In the genomic region with DNA sequence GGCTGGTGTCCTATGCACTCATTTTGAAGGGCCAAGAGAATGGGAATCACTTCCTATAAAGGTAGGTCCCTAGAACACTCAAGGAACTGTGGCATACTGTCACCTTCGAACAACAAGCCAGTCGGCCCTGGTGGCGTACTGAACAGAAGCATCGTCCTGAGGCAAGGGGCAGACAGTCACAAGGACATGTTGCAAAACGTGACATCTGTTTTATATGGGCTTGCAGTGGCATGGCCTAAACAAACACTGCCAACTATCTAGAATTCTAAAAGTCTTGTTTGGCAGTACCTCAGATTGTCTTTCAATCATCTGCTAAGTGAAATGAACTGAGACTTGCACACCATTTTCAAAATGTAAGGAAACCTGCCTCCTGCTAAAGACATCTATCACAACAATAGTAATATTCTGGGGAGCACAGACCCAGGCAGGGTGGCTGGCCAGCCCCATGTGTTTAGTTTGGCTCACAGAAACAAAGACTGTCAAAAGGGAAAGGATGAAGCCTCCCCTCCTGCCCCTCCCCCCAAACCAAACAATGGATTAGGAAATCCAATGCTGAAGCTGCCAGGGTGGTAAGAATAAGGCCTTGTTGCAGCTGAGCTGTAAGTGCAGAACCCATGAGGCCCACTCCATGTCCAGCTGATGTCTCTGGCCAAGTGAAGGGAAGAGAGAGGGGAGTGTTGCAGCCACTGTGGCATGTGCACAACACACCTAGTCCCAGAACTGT, we compare ENCODE assay signal across 9 mouse cellular contexts. TPM values are rescaled to one million over a fixed set of nuclear protein-coding genes. Genes with fewer than 3 reads are reported as not detected.
DNase-seq lines count a peak whose midpoint lies in the region; ATAC-seq and TF ChIP-seq lines count a peak whose summit lies in the region.
"Had no signal": no experiment of that assay in that cellular context is flagged by ENCODE, and none has a peak within 500 bp of the region (broad histone marks: within the 10 kb centered on the region; RNA-seq: fewer than 3 reads in every experiment).

No protein-coding gene starts in this region.

- H3K4me3 ChIP-seq in forebrain, embryonic 14.5 days (ENCODE audit: low read depth, low read length) = no peak overlapping the region
- no peak overlapping the region for H3K4me3 ChIP-seq in forebrain, embryonic 11.5 days (ENCODE audit: low read depth, low read length)
- H3K4me3 ChIP-seq in liver, postnatal 0 days (ENCODE audit: low read depth, low read length) = no peak overlapping the region

- no peak for TF ChIP-seq CTCF in liver, postnatal 0 days (IDR thresholded peaks at IDR 0.05; ENCODE audit: low read depth)

- intact Hi-C loops in heart, postnatal 10 days (cut with DNase I) = no loop called here

- peak; percentile 51 for DNase-seq in forebrain, embryonic 14.5 days (ENCODE audit: low spot score)
- no peak for DNase-seq in forebrain, embryonic 11.5 days (ENCODE audit: low spot score)
- DNase-seq in embryo, embryonic 10.5 days (ENCODE audit: low spot score) = peak; percentile 71
- peak; percentile 51 to 58 for DNase-seq in heart, postnatal 10 days
- DNase-seq in liver, postnatal 0 days = peak; percentile 50
- peak; percentile 18 for DNase-seq in yolk sac, embryonic 10.5 days (ENCODE audit: low spot score)

- TF ChIP-seq EP300 in liver, postnatal 0 days (IDR thresholded peaks at IDR 0.05; ENCODE audit: low read depth) = no peak

- H3K4me1 ChIP-seq in forebrain, embryonic 14.5 days (ENCODE audit: control insufficient read depth, insufficient read depth, low read length) = peaks cover 6% of the 10 kb centered on the region; the same call in 1 of the 2 replicates
- no peaks in the 10 kb centered on the region for H3K4me1 ChIP-seq in forebrain, embryonic 11.5 days (replicated peaks; ENCODE audit: control insufficient read depth, insufficient read depth, low read length)
- H3K4me1 ChIP-seq in liver, postnatal 0 days (ENCODE audit: insufficient read depth) = peaks cover 6% of the 10 kb centered on the region

- no peaks in the 10 kb centered on the region for H3K36me3 ChIP-seq in forebrain, embryonic 14.5 days (ENCODE audit: control insufficient read depth, insufficient read depth, low read length)
- no peaks in the 10 kb centered on the region for H3K36me3 ChIP-seq in forebrain, embryonic 11.5 days (ENCODE audit: control insufficient read depth, insufficient read depth, low read length)
- H3K36me3 ChIP-seq in liver, postnatal 0 days (replicated peaks; ENCODE audit: insufficient read depth, low read length) = no peaks in the 10 kb centered on the region

- H3K27me3 ChIP-seq in forebrain, embryonic 14.5 days (replicated peaks; ENCODE audit: control insufficient read depth, insufficient read depth, low read length) = no peaks in the 10 kb centered on the region
- H3K27me3 ChIP-seq in forebrain, embryonic 11.5 days (ENCODE audit: control insufficient read depth, insufficient read depth, low read length) = no peaks in the 10 kb centered on the region
- no peaks in the 10 kb centered on the region for H3K27me3 ChIP-seq in liver, postnatal 0 days (ENCODE audit: insufficient read depth, low read length)
- H3K27me3 ChIP-seq: CH12.LX had no signal

- no peak overlapping the region for H3K4me2 ChIP-seq in forebrain, embryonic 14.5 days (ENCODE audit: low read length)
- no peak overlapping the region for H3K4me2 ChIP-seq in forebrain, embryonic 11.5 days (ENCODE audit: low read depth, low read length, severe bottlenecking)
- H3K4me2 ChIP-seq in liver, postnatal 0 days (ENCODE audit: low read depth, low read length) = no peak overlapping the region

- H3K9ac ChIP-seq in forebrain, embryonic 14.5 days (ENCODE audit: low read length) = no peak overlapping the region
- no peak overlapping the region for H3K9ac ChIP-seq in forebrain, embryonic 11.5 days (ENCODE audit: low read length)
- no peak overlapping the region for H3K9ac ChIP-seq in liver, postnatal 0 days (replicated peaks)

- 70% methylated on average over 5 of the region's 5 CpGs for WGBS in forebrain, embryonic 14.5 days
- WGBS in forebrain, embryonic 11.5 days = 74% methylated on average over 5 of the region's 5 CpGs
- WGBS in liver, postnatal 0 days (ENCODE audit: insufficient replicate concordance) = 69% methylated on average over 5 of the region's 5 CpGs

- no peak overlapping the region for H3K27ac ChIP-seq in forebrain, embryonic 14.5 days (ENCODE audit: low read depth, low read length)
- H3K27ac ChIP-seq in forebrain, embryonic 11.5 days (ENCODE audit: low read depth, low read length) = no peak overlapping the region
- H3K27ac ChIP-seq in liver, postnatal 0 days (ENCODE audit: low read depth) = no peak overlapping the region

- H3K9me3 ChIP-seq in forebrain, embryonic 14.5 days (replicated peaks; ENCODE audit: control insufficient read depth, low read length) = no peaks in the 10 kb centered on the region
- H3K9me3 ChIP-seq in forebrain, embryonic 11.5 days (ENCODE audit: control insufficient read depth, low read length) = no peaks in the 10 kb centered on the region
- no peaks in the 10 kb centered on the region for H3K9me3 ChIP-seq in liver, postnatal 0 days (ENCODE audit: low read length)

- ATAC-seq in forebrain, embryonic 14.5 days = no peak
- ATAC-seq in forebrain, embryonic 11.5 days (replicated peaks; ENCODE audit: low FRiP score) = no peak
- ATAC-seq in liver, postnatal 0 days = peak; percentile 68
- no peak for ATAC-seq in inflammation-experienced regulatory T-cells, adult 6 months
- no peak for ATAC-seq in megakaryocyte, adult 5-6 weeks (ENCODE audit: poor library complexity, severe bottlenecking)

RNA-seq across cellular contexts. Expression of a gene that starts 41.7 kb away (rescaled TPM):
- polyA plus RNA-seq in forebrain, embryonic 14.5 days (2014; fragmentation: Nextera tagmentation; extraction: Ambion mirVana) = 3.0 and 3.4 TPM in 2 replicates
- polyA plus RNA-seq in forebrain, embryonic 11.5 days (2014; fragmentation: Nextera tagmentation; extraction: Ambion mirVana) = 14.5 and 16.1 TPM in 2 replicates
- total RNA-seq in heart, postnatal 10 days (2021) = 1 to 10 TPM; 5.3 to 7.2 TPM
- polyA plus RNA-seq in liver, postnatal 0 days (2015; fragmentation: Nextera tagmentation; extraction: Ambion mirVana) = 0.31 and 0.36 TPM in 2 replicates
- polyA plus RNA-seq in inflammation-experienced regulatory T-cells, adult 6 months (2017; shearing (Covaris generic)) = under 1 TPM in 1 of 3 experiments, not detected in 2; 0.16 TPM
- not detected in 2 replicates for total RNA-seq in megakaryocyte, adult 5-6 weeks (2015)
- not detected in 2 replicates for total RNA-seq in megakaryocyte, adult 5-6 weeks (2017)
